Mouse (Mus musculus) lung, postnatal 0 days (tissue): ENCODE data around the gene Fam49a. TPM values are rescaled to one million over a fixed set of nuclear protein-coding genes. Genes with fewer than 3 reads are reported as not detected.

Experiments used
- ATAC-seq: fragments of 200-750 bp; cut with Nextera tagmentation; 2 replicates; pipeline ENCODE4 v1.8.0; 2017; ENCODE audit warnings: moderate library complexity
- DNase-seq: peaks from one replicate; pipeline ENCODE4 v3.0.0-alpha.2; 2016; ENCODE audit warnings: low spot score
- H3K27ac ChIP-seq: fragments of 300-500 bp; sonication (generic); 2 replicates; pipeline ENCODE4 v1.5.1; 2014; ENCODE audit warnings: antibody characterized with exemption, mild to moderate bottlenecking, low read length, mixed read lengths
- H3K27me3 ChIP-seq: fragments of 300-500 bp; sonication (generic); replicated peaks from 2 replicates; pipeline ENCODE4 v1.6.1; 2014; ENCODE audit warnings: low read length, mixed read lengths; ENCODE audit not compliant: insufficient read depth
- H3K36me3 ChIP-seq: fragments of 300-500 bp; sonication (generic); 2 replicates; pipeline ENCODE4 v1.6.1; 2014; ENCODE audit warnings: low read length, mixed read lengths; ENCODE audit not compliant: insufficient read depth
- H3K4me1 ChIP-seq: fragments of 300-500 bp; sonication (generic); 2 replicates; pipeline ENCODE4 v1.6.1; 2014; ENCODE audit warnings: antibody characterized with exemption, low read depth, low read length, mixed read lengths; ENCODE audit not compliant: insufficient read depth
- H3K4me2 ChIP-seq: fragments of 300-500 bp; sonication (generic); replicated peaks from 2 replicates; pipeline ENCODE4 v1.6.1; 2014; ENCODE audit warnings: low read depth, mild to moderate bottlenecking, low read length, moderate library complexity, mixed read lengths
- H3K4me3 ChIP-seq: fragments of 300-500 bp; sonication (generic); 2 replicates; pipeline ENCODE4 v1.5.1; 2014; ENCODE audit warnings: low read depth, low read length
- H3K9ac ChIP-seq: fragments of 300-500 bp; sonication (generic); replicated peaks from 2 replicates; pipeline ENCODE4 v1.6.1; 2014; ENCODE audit warnings: low read depth, mild to moderate bottlenecking
- H3K9me3 ChIP-seq: fragments of 300-500 bp; sonication (generic); 2 replicates; pipeline ENCODE4 v1.6.1; 2016; ENCODE audit warnings: low read length, mixed read lengths
- CTCF ChIP-seq: IDR thresholded peaks from 2 replicates; pipeline ENCODE4 v1.5.1; 2016; ENCODE audit warnings: antibody characterized with exemption, mild to moderate bottlenecking
- EP300 ChIP-seq: IDR thresholded peaks from 2 replicates; pipeline ENCODE4 v1.6.1; 2016; ENCODE audit warnings: antibody characterized with exemption, mild to moderate bottlenecking, control low read depth
- WGBS: fragments of 180-500 bp; shearing (Covaris S2); extraction: QIAGEN DNeasy Blood & Tissue Kit; methylation state at CpG from one replicate; pipeline ENCODE4 v1.1.7; 2014; 5-methylcytosine and 5-hydroxymethylcytosine counted together
- polyA plus RNA-seq: library from polyadenylated mRNA; unstranded; fragments of >200 nt; fragmentation: Nextera tagmentation; extraction: Ambion mirVana; gene quantifications from 2 replicates; pipeline ENCODE4 v1.2.1, GENCODE M21; 2015

Fam49a gene
- polyA plus RNA-seq, 1 experiment from 2014 or later: 16.7 TPM

DNA sequence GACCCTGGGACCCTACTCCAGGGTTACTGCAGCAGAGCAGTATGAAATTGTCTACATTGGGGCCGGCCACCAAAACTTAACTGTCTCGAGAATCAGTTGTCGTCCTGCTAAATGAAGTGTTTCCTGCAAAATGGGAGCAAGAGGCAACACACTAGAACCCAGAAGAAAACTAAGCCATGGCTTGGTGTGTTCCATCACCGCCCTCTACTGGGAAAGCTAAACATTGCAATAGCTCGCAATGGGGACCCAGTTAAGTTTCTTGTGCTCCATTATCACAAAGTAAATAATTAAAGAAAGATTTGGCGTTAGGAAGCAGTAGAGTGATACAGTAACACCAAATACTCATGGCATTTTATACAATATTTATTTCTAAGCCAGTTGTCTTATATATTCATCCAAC is 134.3 kb downstream of the Fam49a start:
- DNase-seq: peak; percentile 58
- no peak overlapping the region for H3K4me2 ChIP-seq

DNA sequence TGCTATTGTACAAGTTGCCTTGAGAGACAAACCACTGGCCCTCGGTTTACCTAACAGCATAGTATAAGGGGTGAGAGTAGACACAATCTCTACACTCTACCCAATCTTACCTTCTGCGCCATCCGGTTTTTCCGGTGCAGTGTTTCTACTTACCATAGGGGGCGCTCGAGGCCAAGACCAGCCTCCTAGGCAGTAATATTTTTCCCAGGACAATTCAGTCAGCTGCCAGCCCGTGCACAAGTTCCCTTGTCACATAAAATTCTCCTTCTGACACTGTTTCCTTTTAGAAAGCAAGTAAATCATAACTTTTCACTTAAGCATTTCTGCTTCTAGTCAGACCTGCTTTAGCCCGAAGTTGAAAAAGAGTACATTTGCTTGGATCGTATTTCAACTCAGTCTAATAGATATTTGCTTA is 139.1 kb downstream of the Fam49a start:
- peak; percentile 82 for DNase-seq
- peak; percentile 83 for TF ChIP-seq CTCF
- TF ChIP-seq EP300: no peak
- H3K36me3 ChIP-seq: no peaks in the 10 kb centered on the region
- peak; percentile 76 for ATAC-seq
- peak overlapping the region; percentile 60 for H3K4me2 ChIP-seq
- WGBS: 29% methylated on average over 9 of the region's 9 CpGs
- H3K9ac ChIP-seq: no peak overlapping the region
- no peaks in the 10 kb centered on the region for H3K27me3 ChIP-seq
- no peaks in the 10 kb centered on the region for H3K9me3 ChIP-seq
- peaks cover 2% of the 10 kb centered on the region; the same call in 1 of the 2 replicates for H3K4me1 ChIP-seq
- peak overlapping the region; percentile 27; the same call in 1 of the 2 replicates for H3K4me3 ChIP-seq
- H3K27ac ChIP-seq: no peak overlapping the region

More for the DNA sequence above, 134.3 kb downstream of the Fam49a start:
- TF ChIP-seq CTCF (peak; percentile 88), EP300 (no peak)
- ATAC-seq: no peak
- whole genome bisulfite sequencing: 5% methylated on average over 6 of the region's 6 CpGs
- H3K4me3 ChIP-seq: no peak overlapping the region
- H3K9me3 ChIP-seq: no peaks in the 10 kb centered on the region
- no peak overlapping the region for H3K27ac ChIP-seq
- no peak overlapping the region for H3K9ac ChIP-seq
- no peaks in the 10 kb centered on the region for H3K36me3 ChIP-seq
- H3K4me1 ChIP-seq: no peaks in the 10 kb centered on the region
- no peaks in the 10 kb centered on the region for H3K27me3 ChIP-seq

DNA sequence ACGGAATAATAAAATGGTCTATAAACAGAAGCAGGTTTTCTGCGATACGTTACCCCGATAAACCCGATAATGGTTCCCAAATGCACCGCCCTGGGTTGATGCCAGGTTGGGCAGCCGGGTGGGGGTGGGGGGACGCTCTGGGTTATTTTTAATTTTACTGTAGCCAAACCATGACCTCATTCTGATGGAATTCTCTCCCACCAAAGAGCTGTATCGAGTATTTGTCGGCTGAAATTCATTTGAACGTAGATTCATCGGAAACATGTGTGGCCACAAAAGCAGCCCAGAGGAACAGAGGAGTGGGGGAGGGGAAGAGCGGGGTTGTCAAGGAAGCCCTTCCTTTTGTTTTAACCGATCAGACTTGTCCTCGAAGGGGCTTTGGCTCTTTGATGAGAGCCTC is 139.6 kb downstream of the Fam49a start:
- no peak overlapping the region for H3K27ac ChIP-seq
- H3K27me3 ChIP-seq: no peaks in the 10 kb centered on the region
- H3K4me3 ChIP-seq: peak overlapping the region; percentile 27; the same call in 1 of the 2 replicates
- WGBS: 9% methylated on average over 15 of the region's 15 CpGs
- TF ChIP-seq EP300: no peak
- TF ChIP-seq CTCF: no peak
- peak overlapping the region; percentile 60 for H3K4me2 ChIP-seq
- DNase-seq (peak; percentile 50), ATAC-seq (peak; percentile 20; the same call in 1 of the 2 replicates)
- H3K36me3 ChIP-seq: no peaks in the 10 kb centered on the region
- H3K4me1 ChIP-seq: peaks cover 2% of the 10 kb centered on the region; the same call in 1 of the 2 replicates
- H3K9me3 ChIP-seq: no peaks in the 10 kb centered on the region
- no peak overlapping the region for H3K9ac ChIP-seq

DNA sequence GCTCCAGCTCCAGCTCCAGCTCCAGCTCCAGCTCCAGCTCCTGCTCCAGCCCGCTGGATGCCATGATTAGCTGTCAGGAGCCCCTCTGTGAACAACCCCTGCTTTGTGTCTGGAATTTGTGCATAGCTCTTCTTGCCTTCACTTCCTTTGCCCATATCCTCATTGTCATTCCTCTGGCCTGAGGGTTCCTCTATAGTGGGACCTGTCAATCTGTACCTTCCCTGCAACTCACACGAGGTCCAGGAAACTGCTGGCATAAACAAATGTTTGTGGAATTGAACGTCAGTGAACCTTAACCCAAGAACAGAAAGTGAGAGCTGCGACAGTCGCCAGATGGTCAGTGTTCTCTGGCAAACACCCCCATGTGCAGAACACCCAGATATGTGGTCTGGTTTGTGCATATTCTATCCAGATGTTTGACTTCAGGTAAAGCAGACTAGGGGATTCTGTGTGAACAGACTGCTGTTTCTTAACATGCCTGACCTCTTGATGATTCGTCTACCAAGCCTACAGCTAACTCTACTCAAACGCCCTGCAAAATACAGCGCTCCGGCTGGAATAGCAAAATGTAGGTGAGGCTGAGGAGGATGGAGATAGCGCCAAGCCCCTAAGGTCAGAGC is 143.7 kb downstream of the Fam49a start:
- ATAC-seq: peak; percentile 29
- Histone ChIP-seq H3K9me3 (no peaks in the 10 kb centered on the region), H3K4me2 (no peak overlapping the region), H3K36me3 (no peaks in the 10 kb centered on the region), H3K4me3 (no peak overlapping the region), H3K27me3 (no peaks in the 10 kb centered on the region), H3K4me1 (peaks cover 2% of the 10 kb centered on the region; the same call in 1 of the 2 replicates), H3K27ac (no peak overlapping the region), H3K9ac (no peak overlapping the region)
- peak; percentile 40 for DNase-seq
- WGBS: 37% methylated on average over 10 of the region's 10 CpGs
- TF ChIP-seq EP300 (peak; percentile 31; the same call in 1 of the 2 replicates), CTCF (no peak)

DNA sequence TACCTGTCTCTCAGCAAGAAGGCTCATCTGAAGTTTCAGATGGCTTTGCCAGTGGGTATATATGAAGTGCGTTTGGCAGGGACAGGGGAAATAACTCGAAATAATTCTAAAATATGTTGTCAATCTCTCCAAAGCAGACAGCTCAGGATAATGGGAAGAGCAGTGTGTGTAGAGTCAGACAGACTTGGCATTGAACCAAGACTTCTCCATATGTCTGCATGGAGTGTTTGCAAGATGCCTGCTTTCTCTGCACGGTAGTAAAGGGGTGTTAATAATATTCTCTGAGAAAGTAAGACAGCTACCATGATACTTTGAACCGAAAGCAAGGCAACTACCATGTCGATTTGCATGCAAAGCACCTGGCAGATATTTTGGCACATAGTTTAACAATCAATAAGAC is 147.1 kb downstream of the Fam49a start:
- no peaks in the 10 kb centered on the region for H3K9me3 ChIP-seq
- no peaks in the 10 kb centered on the region for H3K27me3 ChIP-seq
- no peaks in the 10 kb centered on the region for H3K4me1 ChIP-seq
- no peaks in the 10 kb centered on the region for H3K36me3 ChIP-seq
- WGBS: 54% methylated on average over 5 of the region's 5 CpGs
- DNase-seq: no peak
- no peak overlapping the region for H3K4me3 ChIP-seq
- no peak overlapping the region for H3K9ac ChIP-seq
- no peak for TF ChIP-seq CTCF
- no peak for TF ChIP-seq EP300
- H3K4me2 ChIP-seq: no peak overlapping the region
- no peak overlapping the region for H3K27ac ChIP-seq
- ATAC-seq: no peak

DNA sequence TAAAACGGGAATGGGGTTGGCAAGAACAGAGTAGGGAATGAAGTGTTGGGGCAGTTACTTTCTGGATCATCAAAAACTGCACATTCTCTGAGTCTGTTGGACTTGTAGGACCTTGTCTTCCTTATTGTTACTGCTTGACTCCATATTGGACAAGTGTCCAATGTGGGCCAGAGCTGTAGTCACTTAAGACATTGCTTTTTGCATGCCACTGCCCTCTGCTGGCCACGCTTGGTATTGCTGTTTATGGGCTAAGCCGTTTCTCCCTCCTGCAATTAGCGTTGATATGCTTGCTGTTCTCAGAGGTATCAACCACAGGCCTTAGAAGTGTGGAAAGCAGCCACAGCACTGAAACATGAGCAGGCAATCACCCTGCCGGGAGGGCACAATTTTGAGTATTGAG is 150.7 kb downstream of the Fam49a start:
- no peaks in the 10 kb centered on the region for H3K27me3 ChIP-seq
- H3K4me2 ChIP-seq: no peak overlapping the region
- H3K36me3 ChIP-seq: no peaks in the 10 kb centered on the region
- H3K27ac ChIP-seq: no peak overlapping the region
- no peak overlapping the region for H3K9ac ChIP-seq
- DNase-seq (peak; percentile 74), ATAC-seq (peak; percentile 59)
- H3K9me3 ChIP-seq: no peaks in the 10 kb centered on the region
- H3K4me3 ChIP-seq: no peak overlapping the region
- 34% methylated on average over 5 of the region's 5 CpGs for WGBS
- TF ChIP-seq EP300 (no peak), CTCF (peak; percentile 98)
- H3K4me1 ChIP-seq: no peaks in the 10 kb centered on the region
